Mouse (Mus musculus) layer of hippocampus, postnatal 10 days (tissue): ENCODE results near the gene Creg1. TPM values are rescaled to one million over a fixed set of nuclear protein-coding genes. Genes with fewer than 3 reads are reported as not detected.
A peak's percentile ranks its signal among the peaks of the same experiment; 100 is the strongest.
"Not testable (repeated sequence)": the region's sequence is repeated elsewhere in the genome, so short reads cannot be mapped to it uniquely, and the experiment has no call there.

Experiments used
- DNase-seq, 2 experiments: peaks; one replicate each; pipeline ENCODE4 v3.0.0; 2021; ENCODE audit warnings: low spot score in 2 of 2
- total RNA-seq, 2 experiments: library from RNA; stranded (reverse); gene quantifications; 2 replicates each; pipeline ENCODE4 v1.2.3; 2021

Creg1 gene
- total RNA-seq, 2 experiments from 2014 or later: 18.7 to 23.7 TPM

GRCm38 (mm10) chr1:165751142-165751541 is 12.4 kb upstream of the Creg1 start:
- DNase-seq: no peak

GRCm38 (mm10) chr1:165751838-165752237 is 11.7 kb upstream of the Creg1 start:
- DNase-seq: no peak

- no peak for DNase-seq
Observed at GRCm38 (mm10) chr1:165754205-165754604, 9.3 kb upstream of the Creg1 start.

- no peak for DNase-seq
Observed at GRCm38 (mm10) chr1:165755194-165755593, 8.4 kb upstream of the Creg1 start.

GRCm38 (mm10) chr1:165761522-165762305 is 1.8 kb upstream of the Creg1 start:
- DNase-seq: no peak

- DNase-seq: not testable (repeated sequence)
Observed at GRCm38 (mm10) chr1:165762498-165762897, 1.0 kb upstream of the Creg1 start.

GRCm38 (mm10) chr1:165762914-165763634 is 472 bp upstream of the Creg1 start:
- DNase-seq: no peak

GRCm38 (mm10) chr1:165764571-165764970 is 1.0 kb downstream of the Creg1 start:
- DNase-seq: no peak

GRCm38 (mm10) chr1:165765041-165765440 is 1.5 kb downstream of the Creg1 start:
- no peak for DNase-seq

GRCm38 (mm10) chr1:165765651-165766294 is 2.2 kb downstream of the Creg1 start:
- DNase-seq: no peak

- no peak for DNase-seq
Observed at GRCm38 (mm10) chr1:165766295-165766890, 2.8 kb downstream of the Creg1 start.

- no peak for DNase-seq
Observed at GRCm38 (mm10) chr1:165768894-165769512, 5.5 kb downstream of the Creg1 start.

- DNase-seq: no peak
Observed at GRCm38 (mm10) chr1:165770181-165770759, 6.7 kb downstream of the Creg1 start.

GRCm38 (mm10) chr1:165771491-165771897 is 7.9 kb downstream of the Creg1 start:
- DNase-seq: peak; percentile 80 to 85

- DNase-seq: no peak
Observed at GRCm38 (mm10) chr1:165771998-165772397, 8.5 kb downstream of the Creg1 start.

GRCm38 (mm10) chr1:165775518-165776294 is 12.2 kb downstream of the Creg1 start:
- DNase-seq: peak; percentile 52 to 54

- no peak for DNase-seq
Observed at GRCm38 (mm10) chr1:165779954-165780585, 16.5 kb downstream of the Creg1 start.

GRCm38 (mm10) chr1:165780586-165781111 is 17.1 kb downstream of the Creg1 start:
- peak; percentile 32 to 44 for DNase-seq

- no peak for DNase-seq
Observed at GRCm38 (mm10) chr1:165781426-165781825, 17.9 kb downstream of the Creg1 start.
